Mouse (Mus musculus) monocyte, adult 2 months (primary cell): ENCODE measurements around the gene Ccl26.
"Not testable (repeated sequence)": the region's sequence is repeated elsewhere in the genome, so short reads cannot be mapped to it uniquely, and the experiment has no call there.

Source experiments
- DNase-seq, 2 experiments: peaks; one replicate each; pipeline ENCODE4 v3.0.0; 2022; ENCODE audit warnings: low spot score in 2 of 2, low read depth in 1 of 2

Gene Ccl26

GRCm38 (mm10) chr5:135563469-135563868 lies at the start of gene Ccl26:
TSS of gene Ccl26 (minus strand) at chr5:135563569.
- DNase-seq, result no peak

DNA sequence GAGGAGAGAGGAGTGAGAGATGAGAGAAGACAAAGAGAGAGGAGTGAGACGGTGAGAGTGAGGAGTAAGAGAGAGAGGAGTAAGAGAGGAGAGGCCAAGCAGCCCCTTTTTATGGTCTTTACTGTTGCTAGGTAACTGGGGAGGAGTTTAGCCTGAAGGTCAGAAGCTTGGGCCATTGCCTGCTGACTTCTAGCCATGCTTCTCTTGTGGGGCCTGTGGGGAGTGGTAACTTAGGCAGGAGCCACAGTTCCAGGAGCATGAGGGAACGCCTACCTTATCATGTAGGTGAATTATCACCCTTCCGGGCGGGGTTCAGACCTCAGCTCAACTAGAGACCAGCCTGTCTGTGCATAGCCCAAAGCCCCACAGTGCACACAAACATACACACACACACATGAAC lies 46.4 kb upstream of the Ccl26 start:
- no peak for DNase-seq

GRCm38 (mm10) chr5:135607581-135607980 lies 44.2 kb upstream of the Ccl26 start:
- DNase-seq, result no peak

DNA sequence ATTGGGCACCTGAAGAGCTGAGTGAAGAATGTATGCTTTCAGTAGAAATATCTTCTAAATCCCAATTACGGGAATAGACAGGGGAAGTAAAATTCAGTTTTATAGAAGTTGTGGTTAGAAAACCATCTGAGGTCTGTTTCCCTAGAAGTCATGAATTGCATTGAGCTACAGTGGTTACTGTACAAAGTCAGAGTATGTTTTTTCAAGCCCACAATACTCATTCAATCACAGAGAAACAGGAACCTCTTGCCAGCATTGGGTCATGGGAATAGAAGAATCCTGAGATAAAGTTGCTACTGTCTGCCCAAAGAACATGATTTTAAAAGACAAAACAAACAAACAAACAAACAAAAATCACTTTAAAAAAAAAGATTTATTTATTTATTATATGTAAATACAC lies 43.3 kb upstream of the Ccl26 start:
- DNase-seq, result not testable (repeated sequence)

DNA sequence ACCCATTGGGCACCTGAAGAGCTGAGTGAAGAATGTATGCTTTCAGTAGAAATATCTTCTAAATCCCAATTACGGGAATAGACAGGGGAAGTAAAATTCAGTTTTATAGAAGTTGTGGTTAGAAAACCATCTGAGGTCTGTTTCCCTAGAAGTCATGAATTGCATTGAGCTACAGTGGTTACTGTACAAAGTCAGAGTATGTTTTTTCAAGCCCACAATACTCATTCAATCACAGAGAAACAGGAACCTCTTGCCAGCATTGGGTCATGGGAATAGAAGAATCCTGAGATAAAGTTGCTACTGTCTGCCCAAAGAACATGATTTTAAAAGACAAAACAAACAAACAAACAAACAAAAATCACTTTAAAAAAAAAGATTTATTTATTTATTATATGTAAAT lies 41.3 kb upstream of the Ccl26 start:
- DNase-seq, result not testable (repeated sequence)

DNA sequence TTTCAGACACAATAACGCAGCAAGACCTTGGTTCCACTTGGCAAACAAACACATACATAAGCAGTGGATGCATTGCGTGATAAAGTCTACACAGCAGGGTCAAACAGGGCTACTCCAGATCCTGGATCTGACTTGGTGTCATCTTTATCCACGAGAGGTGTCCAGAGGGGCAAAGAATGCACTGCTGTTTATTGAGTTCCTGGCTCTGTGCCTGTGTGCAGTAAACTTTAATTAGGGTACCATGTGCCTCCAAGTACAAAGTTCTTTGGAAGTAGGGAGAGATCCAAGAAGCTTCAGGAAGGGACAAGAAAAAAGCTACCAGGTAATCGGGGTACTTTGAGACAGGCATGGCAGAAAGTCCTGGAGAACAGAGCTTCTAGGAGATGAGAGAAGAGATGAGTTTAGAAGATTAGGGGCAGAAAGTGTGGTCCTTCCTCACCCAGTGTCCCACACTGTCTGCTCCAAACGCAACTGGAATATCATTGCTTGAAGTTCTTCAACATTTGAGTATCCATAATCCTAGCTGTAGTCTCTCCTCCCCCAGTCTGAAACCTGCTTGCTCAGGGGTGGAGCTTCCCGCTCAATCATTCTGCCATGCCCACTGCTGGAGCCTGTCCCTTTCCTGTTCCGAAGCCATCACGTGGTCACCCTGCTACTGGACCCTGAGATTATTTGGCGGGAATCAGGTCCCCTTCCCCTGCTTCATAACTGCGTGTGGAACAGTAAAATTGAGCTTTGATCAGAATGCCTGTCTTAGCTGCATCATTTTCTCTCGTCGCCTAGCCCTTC lies 26.8 kb upstream of the Ccl26 start:
- no peak for DNase-seq

GRCm38 (mm10) chr5:135587764-135588163 lies 24.4 kb upstream of the Ccl26 start:
- no peak for DNase-seq

DNA sequence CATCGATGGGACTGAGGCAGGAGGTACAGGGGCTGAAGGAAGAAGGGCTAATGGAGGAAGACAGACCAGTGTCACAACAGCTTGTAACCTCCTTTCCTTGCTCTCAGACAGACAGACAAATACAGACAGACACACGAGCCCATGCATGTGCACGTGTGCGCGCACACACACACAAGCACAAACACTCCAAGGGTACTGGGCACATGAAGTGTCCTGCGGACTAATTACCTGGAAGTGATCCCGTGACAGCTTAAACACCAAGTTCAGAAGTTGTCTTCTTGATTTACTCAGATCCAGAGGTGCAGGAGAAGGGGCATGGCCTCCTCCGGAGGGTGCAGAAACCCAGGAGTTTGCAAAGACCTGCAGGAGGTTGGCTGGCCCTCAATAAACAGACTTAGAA lies 22.3 kb upstream of the Ccl26 start:
- DNase-seq, result no peak

DNA sequence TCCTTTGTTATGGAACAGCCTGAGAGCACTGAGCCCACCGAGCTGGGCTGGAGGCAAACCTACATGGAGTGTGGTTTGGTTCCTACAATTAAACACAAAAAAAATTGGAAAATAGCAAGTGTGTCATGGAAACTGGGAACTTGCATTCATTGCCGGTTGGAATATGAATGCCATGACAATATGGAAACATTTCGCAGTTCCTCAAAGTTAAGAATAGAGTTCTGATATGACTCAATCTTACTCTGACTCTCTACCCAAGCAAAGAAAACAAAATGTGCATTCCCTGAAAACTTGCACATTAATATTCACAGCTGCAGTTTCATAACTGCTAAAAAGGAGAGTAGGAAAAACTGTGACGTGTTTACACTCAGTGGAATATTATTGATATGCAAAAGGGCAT lies 19.0 kb upstream of the Ccl26 start:
- DNase-seq, result no peak

DNA sequence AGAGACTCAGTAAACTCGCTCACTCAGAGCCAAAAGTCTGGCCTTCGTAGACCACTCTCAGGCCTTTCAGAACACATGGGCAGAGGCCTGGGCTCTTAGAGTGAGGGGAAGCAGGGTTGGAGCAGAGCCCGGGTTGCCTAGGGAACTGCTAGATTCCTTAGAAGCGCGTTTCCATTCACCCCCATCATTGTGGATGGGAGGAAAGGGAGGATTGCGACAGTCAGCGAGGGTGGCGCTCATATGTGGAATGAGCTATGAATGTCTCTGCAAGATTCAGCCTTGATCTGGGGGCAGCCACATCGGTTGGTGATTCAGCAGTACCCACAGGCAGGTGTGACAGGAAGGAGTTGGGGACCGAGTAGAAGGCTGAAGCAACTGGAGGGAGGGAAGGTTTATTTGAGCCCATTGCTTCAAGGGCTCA lies 16.0 kb upstream of the Ccl26 start:
- no peak for DNase-seq

DNA sequence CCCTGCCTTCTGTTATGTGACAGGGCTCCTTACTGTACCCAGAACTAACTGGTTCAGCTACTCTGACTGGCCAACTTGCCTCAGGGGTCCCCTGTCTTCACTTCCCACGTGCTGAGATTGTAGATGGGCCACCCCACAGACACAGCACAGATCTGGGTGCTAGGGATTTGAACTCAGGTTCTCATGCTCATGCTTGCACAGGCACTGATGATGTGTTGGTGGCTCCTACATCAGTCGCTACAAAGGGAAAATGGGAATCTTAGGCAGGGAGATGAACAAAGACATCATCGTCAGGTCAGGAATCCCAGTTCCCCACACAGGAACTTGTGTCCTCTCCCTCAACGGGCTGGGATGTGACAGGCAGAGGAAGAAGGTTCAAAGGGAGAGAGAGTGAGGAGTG lies 12.7 kb upstream of the Ccl26 start:
- DNase-seq, result no peak

DNA sequence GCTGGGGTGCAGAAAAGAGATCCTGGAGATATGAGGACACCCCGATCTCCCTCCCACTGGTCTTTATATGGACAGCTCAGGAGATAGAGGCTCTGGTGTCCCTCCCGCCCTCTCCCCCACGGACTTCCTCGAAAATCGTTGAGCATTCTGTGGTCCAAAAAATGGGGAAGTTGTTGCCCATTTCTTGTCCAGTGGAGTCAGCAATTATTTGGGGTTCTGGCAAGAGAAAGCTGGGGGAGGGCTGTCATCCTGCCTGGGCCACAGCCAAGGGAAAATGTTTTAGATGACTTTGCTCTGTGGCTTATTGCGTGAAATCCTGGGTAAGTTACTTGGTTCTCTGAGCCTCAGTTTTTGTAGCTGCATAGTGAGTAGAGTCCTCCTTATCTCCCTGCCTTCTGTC lies 9.6 kb upstream of the Ccl26 start, which contains the start of gene Ccl24:
Gene Ccl24, minus strand, starts transcription at position 44 of the 400 bp plus-strand sequence.
- DNase-seq, result peak; percentile 27 to 45

GRCm38 (mm10) chr5:135568698-135569097 lies 5.3 kb upstream of the Ccl26 start:
- no peak for DNase-seq

DNA sequence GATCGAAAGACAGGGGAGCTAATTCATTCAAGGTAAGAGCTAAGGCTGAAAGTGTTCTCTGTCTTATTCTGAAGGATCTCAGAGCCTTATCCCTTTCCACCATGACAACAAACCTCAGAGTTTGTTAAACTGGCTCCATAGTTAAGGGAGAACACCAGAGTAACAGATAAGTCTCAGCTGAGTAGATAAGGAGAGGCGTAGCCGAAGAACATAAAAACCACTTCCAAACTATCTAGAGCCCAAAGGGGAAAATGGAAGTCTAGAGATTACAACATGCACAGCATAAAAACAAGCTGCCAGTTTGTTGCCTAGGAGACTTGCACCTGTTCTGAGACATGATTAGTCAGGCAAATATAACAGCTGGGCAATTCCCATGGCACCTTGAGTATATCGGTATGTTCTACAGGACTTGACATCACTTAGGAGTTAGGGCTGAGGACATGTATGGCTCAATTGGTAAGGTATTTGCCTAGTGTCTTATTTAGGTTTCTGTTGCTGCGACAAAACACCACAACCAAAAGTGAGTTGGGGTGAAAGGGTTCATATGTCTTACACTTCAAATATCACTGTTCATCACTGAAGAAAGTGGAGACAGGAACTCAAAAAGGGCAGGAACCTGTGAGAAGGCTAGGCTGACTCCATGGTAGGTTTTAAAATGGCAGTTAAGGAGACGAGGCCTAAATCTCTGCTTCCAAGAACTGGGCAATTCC lies 4.3 kb upstream of the Ccl26 start:
- no peak for DNase-seq

DNA sequence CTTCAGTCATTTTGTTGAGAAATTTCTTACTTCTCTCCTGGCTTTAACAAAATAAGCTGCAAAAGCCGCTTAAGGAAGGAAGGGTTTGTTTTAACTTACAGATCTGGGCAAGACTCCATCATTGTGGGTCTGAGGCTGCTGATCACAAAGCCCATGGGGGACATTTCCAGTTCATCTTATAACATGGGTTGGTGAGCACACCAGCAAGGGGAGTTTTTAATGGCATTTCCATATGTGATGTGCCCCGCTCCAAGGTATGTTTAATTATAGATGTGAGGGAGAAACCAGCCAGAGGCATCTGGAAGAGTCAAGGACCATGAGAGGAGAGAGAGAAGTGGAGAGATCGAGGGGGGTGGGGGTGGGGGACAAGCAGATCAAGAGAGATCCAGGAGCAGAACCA lies 5.7 kb downstream of the Ccl26 start:
- no peak for DNase-seq

DNA sequence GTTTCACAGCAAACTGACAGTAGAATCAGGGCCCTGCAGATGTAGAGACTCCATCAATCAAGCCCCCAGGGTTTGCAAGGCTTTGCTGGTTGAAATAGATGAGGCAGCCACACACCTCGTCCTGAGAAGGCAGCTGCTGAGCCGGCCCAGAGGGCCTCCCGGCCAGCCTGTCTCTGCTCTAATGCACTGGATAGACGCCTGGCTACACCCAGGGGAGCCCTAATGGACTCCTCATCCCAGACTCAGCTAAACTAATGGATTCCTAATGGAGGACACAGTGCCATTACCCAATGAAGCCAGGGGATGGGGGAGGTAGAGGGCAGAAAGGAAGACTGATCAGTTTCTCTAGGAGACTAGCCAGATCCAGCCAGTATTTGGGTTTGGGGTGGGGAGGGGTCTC lies 6.3 kb downstream of the Ccl26 start:
- DNase-seq, result no peak

- no peak for DNase-seq
Measured at GRCm38 (mm10) chr5:135556259-135556658, 7.1 kb downstream of the Ccl26 start.

GRCm38 (mm10) chr5:135551591-135551990 lies 11.8 kb downstream of the Ccl26 start:
- DNase-seq, result no peak

DNA sequence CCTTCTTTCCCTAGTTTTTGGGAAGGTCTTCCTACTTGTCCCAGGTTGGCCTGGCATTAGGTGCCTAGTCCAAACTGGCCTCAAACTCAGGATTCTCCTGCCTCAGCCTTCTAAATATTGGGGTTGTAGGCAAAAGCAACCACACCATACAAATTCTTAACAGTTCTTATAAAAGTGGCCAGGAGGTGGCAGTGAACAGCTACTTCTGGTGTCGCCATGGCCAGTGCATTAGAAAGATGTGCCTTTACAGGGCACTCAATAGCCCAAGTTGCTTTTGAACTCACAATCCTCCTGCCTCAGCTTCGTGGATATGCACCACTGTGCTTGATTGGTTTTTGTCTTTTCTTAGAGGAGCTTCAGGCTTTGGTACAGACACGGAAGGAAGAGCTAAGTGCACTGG lies 12.5 kb downstream of the Ccl26 start:
- no peak for DNase-seq

GRCm38 (mm10) chr5:135547990-135548389 lies 15.4 kb downstream of the Ccl26 start:
- no peak for DNase-seq

DNA sequence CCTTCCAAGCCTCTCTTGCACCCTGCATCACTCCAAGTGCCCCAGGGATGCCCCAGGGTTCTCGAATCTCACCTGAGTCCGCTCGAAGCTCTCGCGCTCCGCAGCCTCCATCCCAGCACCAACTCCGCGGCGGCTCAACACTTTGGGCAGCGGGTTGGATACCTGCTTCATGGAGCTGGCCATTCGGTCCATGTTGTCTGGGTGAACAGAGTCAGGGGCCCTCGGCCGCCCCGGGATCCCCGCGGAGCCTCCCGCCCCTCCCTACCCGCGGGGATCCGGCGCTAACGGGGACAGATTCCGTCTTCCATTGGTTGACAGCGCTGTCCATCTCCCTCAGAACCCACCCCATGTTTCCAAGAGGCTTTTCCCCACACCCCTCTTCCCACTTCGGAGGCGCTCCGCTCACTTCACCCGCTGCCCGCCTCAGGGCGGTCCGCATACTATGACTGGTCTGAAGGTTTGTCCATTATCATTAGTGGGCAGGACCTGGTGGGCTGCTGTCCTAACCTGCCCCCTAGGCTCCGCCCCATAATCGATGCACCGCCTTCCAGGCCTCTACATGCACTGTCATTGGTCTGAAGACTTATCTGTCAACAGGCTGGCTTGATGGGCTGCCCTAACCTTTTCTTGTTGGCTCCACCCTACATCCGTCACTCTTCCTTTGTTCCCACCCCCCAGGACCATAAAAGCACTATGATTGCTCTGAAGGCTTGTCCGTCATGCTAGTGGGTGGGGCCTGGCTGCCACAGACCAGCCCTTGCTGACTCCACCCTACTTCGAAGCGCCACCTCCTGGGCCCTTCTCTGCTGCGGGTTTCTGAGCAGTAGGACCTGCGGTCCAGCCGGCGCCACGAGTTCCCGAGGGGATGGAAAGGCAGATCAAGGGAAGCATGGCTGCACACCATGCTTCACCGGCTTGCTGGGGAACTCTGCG lies 18.2 kb downstream of the Ccl26 start, which contains the start of gene Hip1:
Gene Hip1, minus strand, starts transcription at position 256 of the 933 bp plus-strand sequence.
- DNase-seq, result peak; percentile 96
